Mouse (Mus musculus) kidney, embryonic 14.5 days (tissue): Measurements from ENCODE around the gene Trappc3. TPM values are rescaled to one million over a fixed set of nuclear protein-coding genes. Genes with fewer than 3 reads are reported as not detected.

Experiments used
- ATAC-seq: fragments of 200-750 bp; cut with Nextera tagmentation; 2 replicates; pipeline ENCODE4 v1.8.0; 2017; ENCODE audit warnings: moderate number of reproducible peaks, mild to moderate bottlenecking, moderate TSS enrichment, moderate library complexity; ENCODE audit not compliant: low FRiP score, low TSS enrichment
- H3K27ac ChIP-seq: fragments of 300-500 bp; sonication (generic); 2 replicates; pipeline ENCODE4 v1.5.1; 2014; ENCODE audit warnings: low read depth, mild to moderate bottlenecking, low read length, moderate library complexity, mixed read lengths
- H3K27me3 ChIP-seq: fragments of 300-500 bp; sonication (generic); 2 replicates; pipeline ENCODE4 v1.6.1; 2014; ENCODE audit warnings: mild to moderate bottlenecking, low read length; ENCODE audit not compliant: control insufficient read depth, insufficient read depth
- H3K36me3 ChIP-seq: fragments of 300-500 bp; sonication (generic); 2 replicates; pipeline ENCODE4 v1.6.1; 2014; ENCODE audit warnings: low read length, mixed read lengths; ENCODE audit not compliant: control insufficient read depth, insufficient read depth
- H3K4me1 ChIP-seq: fragments of 300-500 bp; sonication (generic); 2 replicates; pipeline ENCODE4 v1.6.1; 2014; ENCODE audit warnings: low read length, mixed read lengths; ENCODE audit not compliant: control insufficient read depth, insufficient read depth
- H3K4me2 ChIP-seq: fragments of 300-500 bp; sonication (generic); replicated peaks from 2 replicates; pipeline ENCODE4 v1.6.1; 2014; ENCODE audit warnings: low read depth, mild to moderate bottlenecking, low read length
- H3K4me3 ChIP-seq: fragments of 300-500 bp; sonication (generic); 2 replicates; pipeline ENCODE4 v1.5.1; 2014; ENCODE audit warnings: mild to moderate bottlenecking, low read length
- H3K9ac ChIP-seq: fragments of 300-500 bp; sonication (generic); 2 replicates; pipeline ENCODE4 v1.6.1; 2014; ENCODE audit warnings: low read depth, mild to moderate bottlenecking, low read length, moderate library complexity
- H3K9me3 ChIP-seq: fragments of 300-500 bp; sonication (generic); 2 replicates; pipeline ENCODE4 v1.6.1; 2016; ENCODE audit warnings: low read length; ENCODE audit not compliant: control insufficient read depth
- WGBS: fragments of 180-500 bp; shearing (Covaris S2); extraction: QIAGEN DNeasy Blood & Tissue Kit; methylation state at CpG from one replicate; pipeline ENCODE4 v1.1.7; 2014; 5-methylcytosine and 5-hydroxymethylcytosine counted together
- polyA plus RNA-seq: library from polyadenylated mRNA; unstranded; fragments of >200 nt; fragmentation: Nextera tagmentation; extraction: Ambion mirVana; gene quantifications from 2 replicates; pipeline ENCODE4 v1.2.1, GENCODE M21; 2014

The Trappc3 gene
- polyA plus RNA-seq, 1 experiment from 2014 or later, result 19.7 TPM

DNA sequence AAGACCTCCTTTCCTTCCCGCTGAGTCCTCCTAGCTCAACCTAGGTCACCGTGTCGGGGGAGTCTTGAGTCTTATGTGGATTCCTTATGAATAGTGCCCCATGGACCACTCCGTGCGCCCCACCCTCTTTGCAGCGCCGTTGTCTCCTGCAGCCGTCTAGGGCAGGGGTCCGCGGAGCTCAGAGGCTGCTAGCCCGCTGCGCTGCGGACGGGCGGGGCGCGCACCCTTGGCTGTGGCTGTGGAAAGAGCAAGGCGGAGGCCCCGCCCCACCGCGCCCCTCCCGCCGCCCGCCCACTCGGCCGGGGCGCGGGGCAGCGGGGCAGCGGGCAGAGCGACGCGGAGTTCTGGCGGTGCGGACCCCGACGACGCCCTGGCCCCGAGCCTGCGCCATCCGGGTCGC is 24.4 kb downstream of the Trappc3 start, which contains the start of gene Col8a2:
Gene Col8a2, plus strand, starts transcription at position 302 of the 400 bp plus-strand sequence.
- peaks cover 2% of the 10 kb centered on the region; the same call in 1 of the 2 replicates for H3K4me1 ChIP-seq
- peak; percentile 78 for ATAC-seq
- H3K4me2 ChIP-seq, result peak within 1 kb of the TSS; percentile 69
- peak within 1 kb of the TSS; percentile 43; the same call in 1 of the 2 replicates for H3K27ac ChIP-seq
- H3K9me3 ChIP-seq, result no peaks in the 10 kb centered on the region
- WGBS, result 4% methylated on average over 22 of the region's 42 CpGs
- H3K36me3 ChIP-seq, result no peaks in the 10 kb centered on the region
- H3K9ac ChIP-seq, result peak within 1 kb of the TSS; percentile 54
- peaks cover 42% of the 10 kb centered on the region for H3K27me3 ChIP-seq
- H3K4me3 ChIP-seq, result peak within 1 kb of the TSS; percentile 44

DNA sequence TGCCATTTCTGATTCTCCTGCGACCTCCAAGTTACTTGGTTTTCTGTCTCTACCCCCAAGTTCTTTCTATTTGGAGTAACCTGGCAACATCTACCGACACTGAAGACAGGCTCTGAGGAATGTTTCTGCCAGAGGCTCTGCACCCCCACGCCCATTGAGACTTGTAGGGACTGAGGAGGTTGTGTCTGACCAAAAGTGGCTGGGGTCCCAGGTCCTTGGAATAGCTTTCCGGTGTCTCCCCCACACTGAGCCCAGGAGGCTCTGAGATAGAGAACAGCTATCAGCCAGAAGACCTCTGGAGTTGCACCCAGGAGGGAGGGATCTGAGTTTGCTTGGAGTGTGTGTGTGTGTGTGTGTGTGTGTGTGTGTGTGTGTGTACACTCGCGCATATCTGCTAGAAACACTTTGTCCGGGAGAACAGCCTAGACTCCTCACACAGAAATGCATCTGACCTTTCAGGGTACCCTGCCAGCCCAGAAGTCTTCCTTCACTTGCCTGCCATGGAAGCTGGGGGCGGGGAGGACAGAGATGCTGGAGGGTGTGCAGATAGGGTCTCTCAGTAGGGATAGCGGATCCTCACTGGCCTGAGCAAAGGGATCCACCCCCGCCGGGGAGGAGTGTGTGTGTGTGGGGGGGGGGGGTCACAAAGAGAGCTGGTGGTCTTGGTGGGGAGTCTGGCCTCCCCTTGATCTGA is 25.3 kb downstream of the Trappc3 start:
- Histone ChIP-seq H3K4me3 (peak overlapping the region; percentile 44), H3K27ac (no peak overlapping the region), H3K4me2 (peak overlapping the region; percentile 69), H3K36me3 (no peaks in the 10 kb centered on the region), H3K4me1 (peaks cover 2% of the 10 kb centered on the region; the same call in 1 of the 2 replicates), H3K9me3 (no peaks in the 10 kb centered on the region), H3K27me3 (peaks cover 42% of the 10 kb centered on the region), H3K9ac (peak overlapping the region; percentile 7; the same call in 1 of the 2 replicates)
- WGBS, result 26% methylated on average over 11 of the region's 11 CpGs
- ATAC-seq, result no peak

DNA sequence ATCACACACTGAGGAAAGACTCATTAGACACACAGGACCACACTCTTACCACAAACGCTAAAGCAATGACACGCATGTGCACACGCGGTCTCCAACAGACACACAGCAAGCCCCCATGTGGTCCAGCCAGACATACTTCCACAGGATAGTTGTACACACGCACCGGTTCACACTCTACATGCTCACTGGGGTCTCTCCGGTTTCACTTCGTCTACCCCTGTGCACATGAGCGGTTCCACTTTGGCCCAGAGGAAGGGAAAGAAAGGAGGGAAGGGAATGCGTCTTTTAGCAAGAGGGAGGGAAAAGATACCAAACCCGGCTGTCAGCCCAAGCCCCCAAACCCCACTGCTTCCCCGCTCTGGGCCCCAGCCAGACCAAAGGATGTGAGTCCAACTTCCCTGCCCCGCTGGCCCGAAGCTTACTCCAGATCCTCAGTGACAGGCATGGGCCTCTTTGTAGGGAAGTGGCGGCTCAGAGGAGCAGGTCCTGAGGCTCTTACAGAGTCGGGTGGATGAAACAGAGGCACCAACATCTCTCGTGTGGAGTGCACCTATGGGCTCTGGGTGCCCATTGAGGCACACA is 26.1 kb downstream of the Trappc3 start:
- H3K36me3 ChIP-seq, result no peaks in the 10 kb centered on the region
- 30% methylated on average over 17 of the region's 17 CpGs for WGBS
- H3K4me3 ChIP-seq, result no peak overlapping the region; the same call in 1 of the 2 replicates
- H3K9ac ChIP-seq, result peak overlapping the region; percentile 7; the same call in 1 of the 2 replicates
- no peak for ATAC-seq
- peak overlapping the region; percentile 69; the same call in 1 of the 2 replicates for H3K4me2 ChIP-seq
- peaks cover 2% of the 10 kb centered on the region; the same call in 1 of the 2 replicates for H3K4me1 ChIP-seq
- H3K9me3 ChIP-seq, result no peaks in the 10 kb centered on the region
- no peak overlapping the region for H3K27ac ChIP-seq
- peaks cover 42% of the 10 kb centered on the region for H3K27me3 ChIP-seq

DNA sequence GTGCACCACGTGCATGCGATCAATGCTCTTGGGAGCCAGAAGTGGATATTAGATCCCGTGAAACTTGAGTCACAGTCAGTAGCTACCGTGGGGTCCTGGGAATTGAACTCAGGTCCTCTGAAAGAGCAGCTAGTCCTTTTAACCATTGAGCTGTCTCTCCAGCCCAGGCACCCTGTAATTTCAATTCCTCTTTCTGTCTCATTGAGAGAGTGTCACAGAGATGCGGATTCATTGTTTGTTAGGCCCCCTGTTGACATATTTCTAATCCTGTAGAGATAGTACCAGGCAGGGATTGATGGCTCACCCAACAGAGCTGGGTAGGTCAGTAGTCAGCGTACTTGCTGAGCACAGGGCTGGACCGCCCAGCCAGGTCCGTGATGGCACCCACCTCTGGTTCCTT is 28.2 kb downstream of the Trappc3 start:
- Histone ChIP-seq H3K36me3 (no peaks in the 10 kb centered on the region), H3K4me2 (no peak overlapping the region), H3K9me3 (no peaks in the 10 kb centered on the region), H3K27ac (no peak overlapping the region), H3K9ac (no peak overlapping the region), H3K4me3 (no peak overlapping the region), H3K4me1 (peaks cover 2% of the 10 kb centered on the region; the same call in 1 of the 2 replicates), H3K27me3 (peaks cover 32% of the 10 kb centered on the region)
- 86% methylated on average over 8 of the region's 8 CpGs for WGBS
- ATAC-seq, result no peak

DNA sequence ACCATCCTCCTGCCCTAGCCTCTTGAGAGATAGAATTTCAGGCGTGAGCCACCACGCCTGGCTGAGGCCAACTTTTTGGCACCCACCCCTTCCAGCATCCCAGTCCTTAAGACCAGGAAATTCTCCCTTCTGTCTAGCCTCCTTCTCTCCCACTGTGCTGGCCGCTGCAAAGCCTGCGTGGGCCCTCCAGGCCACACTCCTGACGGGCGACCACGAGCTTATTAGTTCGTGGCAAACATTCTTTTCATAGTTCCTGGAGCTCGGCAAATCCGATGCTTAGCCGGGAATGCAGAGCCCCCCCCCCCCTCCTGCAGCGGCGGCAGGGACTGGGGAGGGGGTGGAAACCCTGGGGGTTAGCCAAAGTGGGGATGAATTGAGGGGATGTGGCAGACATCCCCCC is 29.1 kb downstream of the Trappc3 start:
- Histone ChIP-seq H3K36me3 (no peaks in the 10 kb centered on the region), H3K9me3 (no peaks in the 10 kb centered on the region), H3K4me3 (no peak overlapping the region), H3K27me3 (peaks cover 25% of the 10 kb centered on the region), H3K4me1 (peaks cover 2% of the 10 kb centered on the region; the same call in 1 of the 2 replicates), H3K27ac (no peak overlapping the region), H3K4me2 (no peak overlapping the region), H3K9ac (no peak overlapping the region)
- no peak for ATAC-seq
- WGBS, result 29% methylated on average over 13 of the region's 13 CpGs

DNA sequence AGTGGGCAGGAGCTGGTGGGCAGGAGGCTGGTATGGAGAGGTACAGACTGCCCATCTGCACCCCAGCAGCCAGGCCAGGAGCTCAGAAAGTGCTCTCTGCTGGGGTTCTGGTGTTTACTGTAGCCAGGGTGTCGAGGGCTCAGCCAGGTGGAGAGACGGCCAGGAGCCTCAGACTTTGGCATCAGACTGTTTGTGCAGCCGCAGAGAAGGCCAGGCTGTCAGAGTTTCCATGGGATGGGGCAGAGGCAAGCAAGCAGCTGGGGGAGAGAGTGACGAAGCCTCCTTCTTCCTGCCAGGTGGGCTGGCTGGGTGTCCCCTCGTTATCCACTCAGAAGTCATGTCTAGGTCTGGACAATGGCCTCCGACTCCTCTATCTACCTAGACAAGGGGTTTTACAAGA is 33.0 kb downstream of the Trappc3 start:
- H3K27ac ChIP-seq, result no peak overlapping the region
- no peak overlapping the region for H3K9ac ChIP-seq
- H3K9me3 ChIP-seq, result no peaks in the 10 kb centered on the region
- no peak overlapping the region for H3K4me3 ChIP-seq
- no peak overlapping the region for H3K4me2 ChIP-seq
- WGBS, result 73% methylated on average over 6 of the region's 6 CpGs
- peaks cover 12% of the 10 kb centered on the region; the same call in 1 of the 2 replicates for H3K4me1 ChIP-seq
- no peak for ATAC-seq
- H3K27me3 ChIP-seq, result peaks cover 23% of the 10 kb centered on the region
- no peaks in the 10 kb centered on the region for H3K36me3 ChIP-seq

DNA sequence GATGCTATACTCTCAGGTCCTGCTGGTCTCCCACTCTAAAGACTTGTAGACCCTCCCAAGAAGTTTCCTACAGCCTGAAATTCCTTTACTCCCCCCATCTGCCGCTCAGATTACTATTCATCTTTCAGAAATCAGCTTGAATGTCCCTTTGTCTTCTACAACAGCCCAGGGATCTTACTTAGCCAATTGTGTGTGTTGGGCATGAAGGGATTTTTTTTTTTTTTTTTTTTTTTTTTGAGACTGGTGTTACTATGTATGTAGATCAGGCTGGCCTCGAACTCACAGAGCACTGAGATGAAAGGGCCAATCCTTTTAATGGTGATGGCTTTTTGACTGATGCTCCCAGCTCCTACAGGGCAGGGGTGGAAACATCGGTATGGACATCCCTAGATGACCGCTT is 33.8 kb downstream of the Trappc3 start:
- no peaks in the 10 kb centered on the region for H3K36me3 ChIP-seq
- no peak overlapping the region for H3K9ac ChIP-seq
- peaks cover 19% of the 10 kb centered on the region for H3K4me1 ChIP-seq
- no peak for ATAC-seq
- H3K27ac ChIP-seq, result no peak overlapping the region
- 34% methylated on average over 4 of the region's 4 CpGs for WGBS
- H3K27me3 ChIP-seq, result peaks cover 31% of the 10 kb centered on the region
- no peaks in the 10 kb centered on the region for H3K9me3 ChIP-seq
- no peak overlapping the region for H3K4me2 ChIP-seq
- H3K4me3 ChIP-seq, result no peak overlapping the region

DNA sequence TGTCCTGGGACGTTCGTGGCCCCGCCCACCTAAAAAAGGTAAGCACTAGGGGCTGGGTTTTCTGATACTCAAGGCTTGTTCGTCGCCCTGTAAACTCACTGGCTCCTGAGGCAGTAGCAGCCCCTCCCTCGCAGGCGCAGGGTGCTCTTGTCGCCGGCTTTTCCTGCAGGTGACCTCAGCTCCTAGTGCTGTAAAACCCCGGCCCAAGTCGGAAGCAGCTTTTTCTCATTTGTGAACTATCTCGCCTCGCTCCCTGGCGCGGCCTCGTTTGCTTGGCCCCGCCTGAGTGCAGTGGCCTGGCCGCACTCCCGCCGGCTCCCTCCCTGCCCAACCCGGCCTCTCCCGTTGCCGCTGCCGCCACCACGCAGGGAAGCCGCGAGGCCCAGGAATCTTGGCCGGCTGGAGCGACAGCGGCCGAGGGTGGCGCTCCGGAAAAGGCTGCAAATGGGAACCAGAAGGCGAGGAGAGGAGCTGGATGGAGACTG is 34.5 kb downstream of the Trappc3 start:
- ATAC-seq, result peak; percentile 34; the same call in 1 of the 2 replicates
- H3K27me3 ChIP-seq, result peaks cover 38% of the 10 kb centered on the region

More for the DNA sequence above, 34.5 kb downstream of the Trappc3 start:
- peak overlapping the region; percentile 38 for H3K4me3 ChIP-seq
- H3K4me2 ChIP-seq, result peak overlapping the region; percentile 62
- peak overlapping the region; percentile 7; the same call in 1 of the 2 replicates for H3K27ac ChIP-seq
- H3K36me3 ChIP-seq, result no peaks in the 10 kb centered on the region
- WGBS, result 2% methylated on average over 34 of the region's 34 CpGs
- peaks cover 26% of the 10 kb centered on the region for H3K4me1 ChIP-seq
- H3K9ac ChIP-seq, result peak overlapping the region; percentile 55
- no peaks in the 10 kb centered on the region for H3K9me3 ChIP-seq
